Mouse (Mus musculus) kidney, embryonic 16.5 days (tissue): ENCODE measurements at regions not wholly inside any gene's neighbourhood (a gene's known extent, or its start where the extent isn't known, plus 50 kb on each side); places are given as distances from the start of the nearest gene placed in this dataset.
"Not testable (repeated sequence)": the region's sequence is repeated elsewhere in the genome, so short reads cannot be mapped to it uniquely, and the experiment has no call there.

Source experiments
- ATAC-seq: fragments of 200-750 bp; cut with Nextera tagmentation; 2 replicates; pipeline ENCODE4 v1.8.0; 2017; ENCODE audit warnings: moderate TSS enrichment; ENCODE audit not compliant: low FRiP score, low TSS enrichment
- H3K27ac ChIP-seq: fragments of 300-500 bp; sonication (generic); 2 replicates; pipeline ENCODE4 v1.5.1; 2014; ENCODE audit warnings: low read length
- H3K27me3 ChIP-seq: fragments of 300-500 bp; sonication (generic); 2 replicates; pipeline ENCODE4 v1.6.1; 2014; ENCODE audit warnings: low read length, control low read depth, mixed read lengths; ENCODE audit not compliant: insufficient read depth
- H3K36me3 ChIP-seq: fragments of 300-500 bp; sonication (generic); 2 replicates; pipeline ENCODE4 v1.6.1; 2014; ENCODE audit warnings: low read length, control low read depth, mixed read lengths; ENCODE audit not compliant: insufficient read depth
- H3K4me1 ChIP-seq: fragments of 300-500 bp; sonication (generic); 2 replicates; pipeline ENCODE4 v1.6.1; 2014; ENCODE audit warnings: low read length, control low read depth, mixed read lengths; ENCODE audit not compliant: insufficient read depth
- H3K4me2 ChIP-seq: fragments of 300-500 bp; sonication (generic); replicated peaks from 2 replicates; pipeline ENCODE4 v1.6.1; 2014; ENCODE audit warnings: low read depth, low read length
- H3K4me3 ChIP-seq: fragments of 300-500 bp; sonication (generic); 2 replicates; pipeline ENCODE4 v1.5.1; 2014; ENCODE audit warnings: mild to moderate bottlenecking, low read length
- H3K9ac ChIP-seq: fragments of 300-500 bp; sonication (generic); replicated peaks from 2 replicates; pipeline ENCODE4 v1.6.1; 2014; ENCODE audit warnings: low read length
- H3K9me3 ChIP-seq: fragments of 300-500 bp; sonication (generic); 2 replicates; pipeline ENCODE4 v1.6.1; 2016; ENCODE audit warnings: low read length, control low read depth
- WGBS: fragments of 180-500 bp; shearing (Covaris S2); extraction: QIAGEN DNeasy Blood & Tissue Kit; methylation state at CpG from one replicate; pipeline ENCODE4 v1.1.7; 2014; 5-methylcytosine and 5-hydroxymethylcytosine counted together

GRCm38 (mm10) chr8:39346471-39346870, 1328.4 kb upstream of the Adam24 start:
- 82% methylated on average over 1 of the region's 1 CpGs for WGBS
- no peak overlapping the region for H3K27ac ChIP-seq
- H3K9me3 ChIP-seq = no peaks in the 10 kb centered on the region
- H3K4me3 ChIP-seq = no peak overlapping the region
- no peaks in the 10 kb centered on the region for H3K4me1 ChIP-seq
- no peak overlapping the region for H3K9ac ChIP-seq
- H3K36me3 ChIP-seq = no peaks in the 10 kb centered on the region
- no peaks in the 10 kb centered on the region for H3K27me3 ChIP-seq
- ATAC-seq = no peak
- no peak overlapping the region for H3K4me2 ChIP-seq

GRCm38 (mm10) chr8:39348956-39349355, 1325.9 kb upstream of the Adam24 start:
- 70% methylated on average over 3 of the region's 3 CpGs for WGBS
- Histone ChIP-seq H3K4me1 (no peaks in the 10 kb centered on the region), H3K4me3 (no peak overlapping the region), H3K9ac (no peak overlapping the region), H3K27ac (no peak overlapping the region), H3K9me3 (no peaks in the 10 kb centered on the region), H3K27me3 (no peaks in the 10 kb centered on the region), H3K4me2 (no peak overlapping the region), H3K36me3 (no peaks in the 10 kb centered on the region)
- no peak for ATAC-seq

- no peak overlapping the region for H3K9ac ChIP-seq
- H3K9me3 ChIP-seq = no peaks in the 10 kb centered on the region
- H3K4me3 ChIP-seq = no peak overlapping the region
- 91% methylated on average over 3 of the region's 3 CpGs for WGBS
- no peaks in the 10 kb centered on the region for H3K4me1 ChIP-seq
- H3K36me3 ChIP-seq = no peaks in the 10 kb centered on the region
- no peak for ATAC-seq
- H3K27me3 ChIP-seq = no peaks in the 10 kb centered on the region
- no peak overlapping the region for H3K4me2 ChIP-seq
- no peak overlapping the region for H3K27ac ChIP-seq
These were observed 1319.5 kb upstream of the Adam24 start for GRCm38 (mm10) chr8:39355412-39355811.

- H3K4me2 ChIP-seq = no peak overlapping the region
- no peak overlapping the region for H3K4me3 ChIP-seq
- ATAC-seq = no peak
- H3K36me3 ChIP-seq = no peaks in the 10 kb centered on the region
- H3K4me1 ChIP-seq = no peaks in the 10 kb centered on the region
- 91% methylated on average over 1 of the region's 1 CpGs for WGBS
- H3K9me3 ChIP-seq = no peaks in the 10 kb centered on the region
- no peak overlapping the region for H3K27ac ChIP-seq
- no peaks in the 10 kb centered on the region for H3K27me3 ChIP-seq
- H3K9ac ChIP-seq = no peak overlapping the region
These were observed 1317.8 kb upstream of the Adam24 start for GRCm38 (mm10) chr8:39357111-39357510.

- Histone ChIP-seq H3K4me1 (no peaks in the 10 kb centered on the region), H3K9ac (no peak overlapping the region), H3K4me2 (no peak overlapping the region), H3K27me3 (no peaks in the 10 kb centered on the region), H3K9me3 (no peaks in the 10 kb centered on the region), H3K36me3 (no peaks in the 10 kb centered on the region), H3K4me3 (no peak overlapping the region), H3K27ac (no peak overlapping the region)
- ATAC-seq = no peak
- WGBS = 85% methylated on average over 3 of the region's 3 CpGs
These were observed 1317.0 kb upstream of the Adam24 start for GRCm38 (mm10) chr8:39357865-39358264.

GRCm38 (mm10) chr8:39366346-39366745, 1308.5 kb upstream of the Adam24 start:
- 44% methylated on average over 2 of the region's 2 CpGs for WGBS
- not testable (repeated sequence) for H3K4me1 ChIP-seq, H3K27ac ChIP-seq, H3K9me3 ChIP-seq, H3K4me2 ChIP-seq, H3K9ac ChIP-seq, H3K4me3 ChIP-seq, H3K36me3 ChIP-seq, H3K27me3 ChIP-seq, ATAC-seq
